Mouse (Mus musculus) heart, postnatal 0 days (tissue): ENCODE measurements around the gene Igfbp1.

Experiments
- CTCF ChIP-seq: IDR thresholded peaks from 2 replicates; pipeline ENCODE4 v1.5.1; 2016; ENCODE audit warnings: antibody characterized with exemption, control low read depth, low read depth
- EP300 ChIP-seq: IDR thresholded peaks from 2 replicates; pipeline ENCODE4 v1.6.1; 2016; ENCODE audit warnings: antibody characterized with exemption, low read depth

GRCm38 (mm10) chr11:7156427-7156826 lies 41.2 kb upstream of the Igfbp1 start:
- no peak for TF ChIP-seq CTCF
- TF ChIP-seq EP300: no peak
